Mouse (Mus musculus): ENCODE results near the gene Ppp1r15a. TPM values are rescaled to one million over a fixed set of nuclear protein-coding genes. Genes with fewer than 3 reads are reported as not detected.
"Not testable (repeated sequence)": the region's sequence is repeated elsewhere in the genome, so short reads cannot be mapped to it uniquely, and the experiment has no call there.

Ppp1r15a gene
- polyA plus RNA-seq, 1 experiment from 2014 or later, result 14.6 TPM

- H3K9ac ChIP-seq, result no peak overlapping the region
- H3K4me3 ChIP-seq (replicated peaks), result no peak overlapping the region
- no peak for ATAC-seq (ENCODE audit: low FRiP score)
- H3K9me3 ChIP-seq, result no peaks in the 10 kb centered on the region
- WGBS, result 89% methylated on average over 13 of the region's 13 CpGs
- peaks cover 19% of the 10 kb centered on the region for H3K4me1 ChIP-seq
- H3K4me2 ChIP-seq, result no peak overlapping the region
- 0 out of 2 replicates have a peak, but pooled peaks cover 4% of the 10 kb centered on the region for H3K36me3 ChIP-seq (replicated peaks)
- no peaks in the 10 kb centered on the region for H3K27me3 ChIP-seq
- H3K27ac ChIP-seq, result no peak overlapping the region
These were observed 2.3 kb downstream of the Ppp1r15a start for GRCm38 (mm10) chr7:45523678-45524170.

GRCm38 (mm10) chr7:45522957-45523676, 3.0 kb downstream of the Ppp1r15a start:
- H3K4me2 ChIP-seq, result no peak overlapping the region; the same call in 1 of the 2 replicates
- H3K9ac ChIP-seq, result 0 out of 2 replicates have a peak overlapping the region, but pooled peaks have one; percentile 5
- H3K27ac ChIP-seq, result no peak overlapping the region
- WGBS, result 74% methylated on average over 18 of the region's 18 CpGs
- 0 out of 2 replicates have a peak, but pooled peaks cover 4% of the 10 kb centered on the region for H3K36me3 ChIP-seq (replicated peaks)
- no peak for ATAC-seq (ENCODE audit: low FRiP score)
- no peaks in the 10 kb centered on the region for H3K9me3 ChIP-seq
- peaks cover 19% of the 10 kb centered on the region for H3K4me1 ChIP-seq
- no peak overlapping the region for H3K4me3 ChIP-seq (replicated peaks)
- no peaks in the 10 kb centered on the region for H3K27me3 ChIP-seq

- ATAC-seq (ENCODE audit: low FRiP score), result no peak; the same call in 1 of the 2 replicates
- WGBS, result 58% methylated on average over 16 of the region's 16 CpGs
- H3K9ac ChIP-seq, result 0 out of 2 replicates have a peak overlapping the region, but pooled peaks have one; percentile 12
These were observed 3.8 kb downstream of the Ppp1r15a start for GRCm38 (mm10) chr7:45522194-45522752.

GRCm38 (mm10) chr7:45521728-45522184, 4.3 kb downstream of the Ppp1r15a start:
- Histone ChIP-seq H3K4me1 (peaks cover 19% of the 10 kb centered on the region), H3K27ac (peak overlapping the region; percentile 83), H3K27me3 (no peaks in the 10 kb centered on the region), H3K9me3 (no peaks in the 10 kb centered on the region), H3K9ac (peak overlapping the region; percentile 57), H3K36me3 (replicated peaks) (0 out of 2 replicates have a peak, but pooled peaks cover 4% of the 10 kb centered on the region), H3K4me2 (peak overlapping the region; percentile 54), H3K4me3 (replicated peaks) (peak overlapping the region; percentile 55)
- peak; percentile 80 for ATAC-seq (ENCODE audit: low FRiP score)
- WGBS, result under 1% methylated on average over 28 of the region's 28 CpGs

More at GRCm38 (mm10) chr7:45522194-45522752, 3.8 kb downstream of the Ppp1r15a start:
- Histone ChIP-seq H3K4me3 (replicated peaks) (peak overlapping the region; percentile 55), H3K4me2 (peak overlapping the region; percentile 54), H3K36me3 (replicated peaks) (0 out of 2 replicates have a peak, but pooled peaks cover 4% of the 10 kb centered on the region), H3K27ac (no peak overlapping the region), H3K27me3 (no peaks in the 10 kb centered on the region), H3K4me1 (peaks cover 19% of the 10 kb centered on the region), H3K9me3 (no peaks in the 10 kb centered on the region)

GRCm38 (mm10) chr7:45520605-45521004, 5.5 kb downstream of the Ppp1r15a start:
- H3K4me2 ChIP-seq, result no peak overlapping the region
- ATAC-seq (ENCODE audit: low FRiP score), result no peak
- H3K27ac ChIP-seq, result no peak overlapping the region
- no peaks in the 10 kb centered on the region for H3K9me3 ChIP-seq
- H3K9ac ChIP-seq, result no peak overlapping the region
- H3K4me1 ChIP-seq, result peaks cover 19% of the 10 kb centered on the region
- 91% methylated on average over 7 of the region's 7 CpGs for WGBS
- H3K36me3 ChIP-seq (replicated peaks), result 0 out of 2 replicates have a peak, but pooled peaks cover 4% of the 10 kb centered on the region
- H3K4me3 ChIP-seq (replicated peaks), result no peak overlapping the region
- no peaks in the 10 kb centered on the region for H3K27me3 ChIP-seq

GRCm38 (mm10) chr7:45519345-45520120, 6.5 kb downstream of the Ppp1r15a start:
- WGBS, result 81% methylated on average over 8 of the region's 8 CpGs
- no peak overlapping the region for H3K4me3 ChIP-seq (replicated peaks)
- peaks cover 8% of the 10 kb centered on the region; the same call in 1 of the 2 replicates for H3K4me1 ChIP-seq
- ATAC-seq (ENCODE audit: low FRiP score), result no peak
- 0 out of 2 replicates have a peak, but pooled peaks cover 4% of the 10 kb centered on the region for H3K36me3 ChIP-seq (replicated peaks)
- H3K9me3 ChIP-seq, result no peaks in the 10 kb centered on the region
- H3K27ac ChIP-seq, result no peak overlapping the region
- no peak overlapping the region for H3K4me2 ChIP-seq
- no peaks in the 10 kb centered on the region for H3K27me3 ChIP-seq
- no peak overlapping the region for H3K9ac ChIP-seq

GRCm38 (mm10) chr7:45518618-45519017, 7.5 kb downstream of the Ppp1r15a start:
- Histone ChIP-seq H3K4me3 (replicated peaks) (no peak overlapping the region), H3K27ac (no peak overlapping the region), H3K4me2 (no peak overlapping the region), H3K9me3 (no peaks in the 10 kb centered on the region), H3K27me3 (no peaks in the 10 kb centered on the region), H3K36me3 (replicated peaks) (0 out of 2 replicates have a peak, but pooled peaks cover 1% of the 10 kb centered on the region), H3K4me1 (peaks cover 4% of the 10 kb centered on the region; the same call in 1 of the 2 replicates), H3K9ac (no peak overlapping the region)
- 90% methylated on average over 16 of the region's 16 CpGs for WGBS
- no peak for ATAC-seq (ENCODE audit: low FRiP score)

GRCm38 (mm10) chr7:45516846-45517245, 9.2 kb downstream of the Ppp1r15a start:
- H3K9ac ChIP-seq; H3K27me3 ChIP-seq; H3K4me1 ChIP-seq; H3K4me2 ChIP-seq; ATAC-seq (ENCODE audit: low FRiP score); H3K27ac ChIP-seq; H3K4me3 ChIP-seq (replicated peaks); H3K9me3 ChIP-seq; H3K36me3 ChIP-seq (replicated peaks): not testable (repeated sequence)
- WGBS, result 69% methylated on average over 5 of the region's 5 CpGs

GRCm38 (mm10) chr7:45515436-45515835, 10.6 kb downstream of the Ppp1r15a start:
- H3K4me3 ChIP-seq (replicated peaks), result no peak overlapping the region
- H3K36me3 ChIP-seq (replicated peaks), result no peaks in the 10 kb centered on the region
- H3K4me1 ChIP-seq, result no peaks in the 10 kb centered on the region
- WGBS, result 32% methylated on average over 16 of the region's 16 CpGs
- no peak overlapping the region for H3K9ac ChIP-seq
- no peaks in the 10 kb centered on the region for H3K27me3 ChIP-seq
- H3K27ac ChIP-seq, result no peak overlapping the region
- H3K4me2 ChIP-seq, result no peak overlapping the region
- no peaks in the 10 kb centered on the region for H3K9me3 ChIP-seq
- ATAC-seq (ENCODE audit: low FRiP score), result no peak

- Histone ChIP-seq H3K4me3 (replicated peaks) (no peak overlapping the region), H3K36me3 (replicated peaks) (no peaks in the 10 kb centered on the region)
These were observed 11.7 kb downstream of the Ppp1r15a start for GRCm38 (mm10) chr7:45514411-45514810.

GRCm38 (mm10) chr7:45509912-45510787, 15.9 kb downstream of the Ppp1r15a start, which contains the start of gene Nucb1:
Gene Nucb1 (minus strand): TSS chr7:45510406.
- H3K27me3 ChIP-seq, result no peaks in the 10 kb centered on the region
- peaks cover 9% of the 10 kb centered on the region for H3K36me3 ChIP-seq (replicated peaks)
- peak within 1 kb of the TSS; percentile 69 for H3K4me3 ChIP-seq (replicated peaks)
- no peaks in the 10 kb centered on the region for H3K9me3 ChIP-seq
- peaks cover 14% of the 10 kb centered on the region for H3K4me1 ChIP-seq
- WGBS, result under 1% methylated on average over 44 of the region's 44 CpGs
- H3K4me2 ChIP-seq, result peak within 1 kb of the TSS; percentile 62
- peak within 1 kb of the TSS; percentile 75 for H3K9ac ChIP-seq
- H3K27ac ChIP-seq, result peak within 1 kb of the TSS; percentile 88
- ATAC-seq (ENCODE audit: low FRiP score), result peak; percentile 91

More at GRCm38 (mm10) chr7:45514411-45514810, 11.7 kb downstream of the Ppp1r15a start:
- ATAC-seq (ENCODE audit: low FRiP score), result no peak
- H3K9ac ChIP-seq, result no peak overlapping the region
- no peaks in the 10 kb centered on the region for H3K27me3 ChIP-seq
- WGBS, result 83% methylated on average over 7 of the region's 7 CpGs
- no peaks in the 10 kb centered on the region for H3K9me3 ChIP-seq
- H3K4me1 ChIP-seq, result peaks cover 4% of the 10 kb centered on the region
- H3K4me2 ChIP-seq, result no peak overlapping the region
- no peak overlapping the region for H3K27ac ChIP-seq

Data from forebrain, embryonic 12.5 days (tissue).